Mouse (Mus musculus) Patski (cell line): Measurements from ENCODE around the gene Cphx3. TPM values are rescaled to one million over a fixed set of nuclear protein-coding genes. Genes with fewer than 3 reads are reported as not detected.
"Not testable (repeated sequence)": the region's sequence is repeated elsewhere in the genome, so short reads cannot be mapped to it uniquely, and the experiment has no call there.

ENCODE experiments used
- ATAC-seq: fragments of 100-300 bp; one replicate; pipeline ENCODE4 v1.8.0; 2021
- CTCF ChIA-PET: fragments of 350-600 bp; sonication (Branson Sonifier 250); formaldehyde crosslinking; loops from one replicate; lab custom pipeline; 2022; ENCODE audit warnings: inconsistent platforms; lab: Charles Lee
- POLR2A ChIA-PET: fragments of 350-600 bp; sonication (Branson Sonifier 250); formaldehyde crosslinking; loops from one replicate; lab custom pipeline; 2022; ENCODE audit warnings: antibody characterized with exemption, inconsistent platforms; lab: Charles Lee
- DNase-seq: peaks from one replicate; pipeline ENCODE4 v3.0.0-alpha.2; 2011; ENCODE audit warnings: low read depth, low spot score
- H3K27me3 ChIP-seq: fragments of 371-371 bp; one replicate; pipeline ENCODE4 v1.5.1; 2021
- in situ Hi-C: fragments of 300-500 bp; cut with MboI; formaldehyde crosslinking; loops from 3 replicates; pipeline ENCODE4 v1.11.1; 2018; ENCODE audit warnings: low pct_unique_long_range_greater_than_20kb, mixed read lengths
- polyA plus RNA-seq: library from polyadenylated mRNA; unstranded; gene quantifications from one replicate; pipeline ENCODE4 v1.2.3, GENCODE M21; 2021

Gene Cphx3
- polyA plus RNA-seq, 1 experiment from 2014 or later, result not detected

DNA sequence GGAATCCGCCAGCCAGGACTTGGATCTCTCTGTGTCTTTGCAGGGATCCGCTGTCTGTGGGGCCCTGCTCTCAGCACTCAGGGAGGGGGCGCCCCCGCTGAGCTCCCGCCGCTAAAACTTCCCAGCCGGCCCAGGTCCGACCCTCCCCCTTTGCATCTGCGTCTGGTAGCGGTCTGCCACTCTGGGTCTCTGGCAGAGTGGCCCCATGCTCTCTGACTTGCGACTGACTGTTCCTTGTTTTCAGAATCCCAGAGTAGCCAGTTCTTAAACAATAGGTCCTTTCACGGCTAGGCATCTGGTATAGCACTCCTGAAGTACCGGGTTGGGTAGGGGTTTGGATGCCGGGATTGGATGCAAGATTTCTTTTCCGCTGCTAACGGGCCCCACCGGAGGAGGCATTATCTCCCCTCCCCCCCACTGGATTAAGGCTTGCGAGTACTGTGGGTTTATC lies 36.5 kb downstream of the Cphx3 start:
- DNase-seq, CTCF ChIA-PET, H3K27me3 ChIP-seq, in situ Hi-C loops, ATAC-seq, POLR2A ChIA-PET: not testable (repeated sequence)

- CTCF ChIA-PET, result not testable (repeated sequence)
Measured at GRCm38 (mm10) chr14:26119095-26119494, 37.0 kb downstream of the Cphx3 start.

DNA sequence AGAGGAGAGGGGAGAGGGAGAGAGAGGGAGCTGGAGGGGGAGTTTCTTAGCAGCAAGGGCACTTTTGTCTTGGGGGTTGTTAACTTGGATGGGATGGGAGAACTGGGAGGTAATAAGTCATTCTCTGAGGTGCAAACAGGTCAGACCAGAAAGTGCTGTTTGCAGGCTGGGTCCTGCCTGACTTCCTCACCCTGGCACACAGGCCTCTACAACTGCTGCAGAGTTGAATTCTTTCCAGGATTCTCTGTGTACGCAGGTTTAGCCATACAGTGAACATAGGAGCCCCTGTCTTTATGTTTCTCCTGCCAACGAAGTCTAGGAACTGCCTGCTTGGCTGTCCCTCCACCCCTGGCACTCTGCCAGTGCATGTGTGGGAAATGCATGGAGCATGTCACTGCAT lies 65.0 kb downstream of the Cphx3 start:
- in situ Hi-C loops, DNase-seq, ATAC-seq, POLR2A ChIA-PET, H3K27me3 ChIP-seq, CTCF ChIA-PET: not testable (repeated sequence)

More at GRCm38 (mm10) chr14:26119095-26119494, 37.0 kb downstream of the Cphx3 start:
- POLR2A ChIA-PET, ATAC-seq, in situ Hi-C loops, DNase-seq, H3K27me3 ChIP-seq: not testable (repeated sequence)

DNA sequence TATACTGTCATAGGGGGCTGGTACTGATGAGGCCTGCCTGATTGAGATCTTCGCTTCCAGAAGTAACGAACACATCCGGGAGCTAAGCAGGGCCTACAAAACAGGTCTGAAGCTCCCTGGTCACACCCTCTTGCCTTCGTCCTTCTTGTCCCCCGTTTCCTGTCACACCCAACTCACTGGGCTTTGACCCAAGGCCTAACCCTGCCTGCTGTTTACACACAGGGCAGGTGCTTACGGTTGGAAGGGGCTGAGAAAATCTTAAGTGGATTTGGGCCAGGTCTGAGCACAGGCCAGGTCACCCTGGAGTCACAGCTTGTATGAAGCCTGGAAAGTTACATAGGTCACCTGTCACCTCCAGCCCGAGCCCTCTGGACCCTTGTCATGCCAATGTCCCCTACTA lies 73.9 kb downstream of the Cphx3 start:
- DNase-seq, POLR2A ChIA-PET, ATAC-seq, in situ Hi-C loops, CTCF ChIA-PET, H3K27me3 ChIP-seq: not testable (repeated sequence)

DNA sequence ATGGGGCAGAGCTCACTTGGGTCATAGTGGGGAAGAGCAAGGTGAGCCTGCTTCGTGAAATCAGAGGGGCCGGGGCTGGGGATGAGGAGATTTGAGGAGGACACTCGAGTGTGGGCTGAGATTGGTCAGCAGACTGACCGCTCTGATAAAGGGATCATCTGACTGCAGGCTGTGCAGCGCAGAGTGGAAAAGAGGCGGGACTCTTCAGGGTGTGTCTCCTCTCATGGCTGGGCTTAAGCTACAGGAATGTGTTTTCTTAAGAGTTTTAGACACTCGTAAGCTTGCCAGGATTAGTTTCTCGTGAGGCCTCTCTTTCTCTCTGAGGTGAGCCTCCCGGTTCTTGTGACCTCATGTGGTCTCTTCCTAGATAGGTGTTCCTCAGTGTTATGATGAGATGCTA lies 79.1 kb downstream of the Cphx3 start:
- in situ Hi-C loops, H3K27me3 ChIP-seq, CTCF ChIA-PET, POLR2A ChIA-PET, ATAC-seq, DNase-seq: not testable (repeated sequence)

GRCm38 (mm10) chr14:26162423-26162822 lies 80.3 kb downstream of the Cphx3 start:
- in situ Hi-C loops, CTCF ChIA-PET, POLR2A ChIA-PET, DNase-seq, H3K27me3 ChIP-seq: not testable (repeated sequence)
- ATAC-seq, result peak; percentile 67

- in situ Hi-C loops, result not testable (repeated sequence)
Measured at GRCm38 (mm10) chr14:26165266-26165665, 83.2 kb downstream of the Cphx3 start.

DNA sequence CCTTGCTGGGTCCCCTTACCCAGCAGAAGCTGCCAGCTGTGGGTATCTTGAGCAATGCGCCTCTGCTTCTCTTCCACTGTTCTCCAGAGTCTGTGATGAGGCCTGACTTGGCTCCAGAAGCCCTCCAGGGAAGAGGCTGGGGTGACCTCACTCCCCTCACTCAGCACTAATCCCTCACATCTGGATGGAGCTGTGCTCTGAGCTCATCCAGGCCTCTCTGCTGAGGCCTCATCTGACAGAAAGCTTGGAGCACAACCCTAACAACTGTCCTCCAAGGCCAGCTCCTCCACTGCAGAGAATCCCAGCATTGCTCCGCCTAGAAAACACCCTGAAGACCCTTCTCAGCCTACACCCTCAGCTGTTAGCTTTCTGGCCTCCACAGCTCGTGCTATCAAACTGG lies 91.9 kb downstream of the Cphx3 start:
- H3K27me3 ChIP-seq, ATAC-seq, CTCF ChIA-PET, POLR2A ChIA-PET, in situ Hi-C loops, DNase-seq: not testable (repeated sequence)

More at GRCm38 (mm10) chr14:26165266-26165665, 83.2 kb downstream of the Cphx3 start:
- CTCF ChIA-PET, DNase-seq, H3K27me3 ChIP-seq, POLR2A ChIA-PET, ATAC-seq: not testable (repeated sequence)

- in situ Hi-C loops, POLR2A ChIA-PET, CTCF ChIA-PET, H3K27me3 ChIP-seq, DNase-seq, ATAC-seq: not testable (repeated sequence)
Measured at GRCm38 (mm10) chr14:26175028-26175427, 92.9 kb downstream of the Cphx3 start.

DNA sequence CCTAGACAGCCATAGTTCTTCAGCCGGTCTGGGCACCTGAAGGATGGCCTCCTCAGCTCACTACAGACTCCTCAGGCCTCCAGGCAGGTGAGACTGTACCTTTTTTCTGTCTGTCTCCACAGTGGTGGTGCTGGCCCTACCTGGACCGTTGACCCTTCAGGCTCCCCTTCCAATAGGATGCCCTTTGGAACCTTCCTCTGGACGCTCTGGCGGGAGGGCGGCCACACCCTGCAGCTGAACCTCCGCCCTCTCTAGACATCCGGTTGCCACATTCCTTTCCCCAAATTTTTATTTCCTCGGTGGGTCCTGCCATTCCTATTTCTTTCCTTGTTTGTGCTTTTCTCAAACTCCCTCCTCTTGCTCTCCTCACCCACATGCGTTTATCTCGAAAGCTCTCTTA lies 99.6 kb downstream of the Cphx3 start:
- in situ Hi-C loops, DNase-seq, CTCF ChIA-PET, ATAC-seq, H3K27me3 ChIP-seq, POLR2A ChIA-PET: not testable (repeated sequence)

- ATAC-seq, CTCF ChIA-PET, POLR2A ChIA-PET, DNase-seq, in situ Hi-C loops, H3K27me3 ChIP-seq: not testable (repeated sequence)
Measured at GRCm38 (mm10) chr14:26182380-26182779, 100.3 kb downstream of the Cphx3 start, which contains the start of gene Plac9b. TSS of gene Plac9b (minus strand) at chr14:26182480.

GRCm38 (mm10) chr14:26186638-26187037 lies 104.5 kb downstream of the Cphx3 start:
- POLR2A ChIA-PET, H3K27me3 ChIP-seq, DNase-seq, in situ Hi-C loops, CTCF ChIA-PET, ATAC-seq: not testable (repeated sequence)

GRCm38 (mm10) chr14:26188361-26188760 lies 106.3 kb downstream of the Cphx3 start:
- DNase-seq, POLR2A ChIA-PET, in situ Hi-C loops, CTCF ChIA-PET, H3K27me3 ChIP-seq, ATAC-seq: not testable (repeated sequence)

DNA sequence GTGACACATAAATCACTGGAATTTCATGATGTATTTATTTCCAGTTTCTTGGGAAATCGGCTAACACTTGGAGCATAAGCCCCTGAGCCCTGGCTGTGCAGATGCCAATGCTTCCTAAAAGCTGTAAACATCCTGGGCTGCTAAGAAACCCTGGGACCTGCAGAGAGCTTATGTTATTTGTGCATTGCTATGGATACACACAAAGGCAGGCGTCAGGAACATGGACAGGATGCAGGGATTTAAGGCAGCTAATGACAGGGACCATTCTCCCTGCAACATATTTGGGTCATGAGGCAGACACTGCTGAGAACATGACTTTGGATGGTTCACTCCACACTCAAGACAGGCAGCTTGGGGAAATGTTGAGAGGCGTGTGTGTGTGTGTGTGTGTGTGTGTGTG lies 115.8 kb downstream of the Cphx3 start:
- peak; percentile 44 for ATAC-seq
- H3K27me3 ChIP-seq, DNase-seq, POLR2A ChIA-PET, in situ Hi-C loops, CTCF ChIA-PET: not testable (repeated sequence)

GRCm38 (mm10) chr14:26206197-26206925 lies 124.3 kb downstream of the Cphx3 start:
- in situ Hi-C loops, H3K27me3 ChIP-seq, POLR2A ChIA-PET, CTCF ChIA-PET, DNase-seq: not testable (repeated sequence)
- peak; percentile 84 for ATAC-seq

DNA sequence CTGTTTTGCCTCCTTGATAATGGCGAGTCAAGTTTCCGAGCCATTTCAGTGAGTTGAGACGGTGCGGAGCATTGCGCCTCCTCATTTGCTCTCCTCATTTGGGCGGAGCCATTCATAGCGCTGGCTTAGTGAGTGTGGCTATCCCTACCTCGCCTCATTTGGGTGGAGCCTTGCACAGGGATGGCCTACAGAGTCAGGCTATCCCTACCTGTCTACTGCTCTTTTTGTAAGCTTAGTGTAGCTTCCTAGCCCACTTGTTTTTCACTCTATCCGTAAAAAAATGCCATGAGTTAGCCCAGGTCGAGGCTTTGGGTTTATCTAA lies 124.8 kb downstream of the Cphx3 start, which contains the start of gene Tmem254b:
Tmem254b (minus strand) TSS at position 116 of the 322 bp plus-strand sequence.
- ATAC-seq, result peak; percentile 76
- CTCF ChIA-PET, DNase-seq, POLR2A ChIA-PET, in situ Hi-C loops, H3K27me3 ChIP-seq: not testable (repeated sequence)
